Mouse (Mus musculus): ENCODE measurements around the gene Matk.
A peak's percentile ranks its signal among the peaks of the same experiment; 100 is the strongest.

Gene Matk

GRCm38 (mm10) chr10:81304597-81305238 lies 52.0 kb downstream of the Matk start:
- DNase-seq, result peak; percentile 75

DNA sequence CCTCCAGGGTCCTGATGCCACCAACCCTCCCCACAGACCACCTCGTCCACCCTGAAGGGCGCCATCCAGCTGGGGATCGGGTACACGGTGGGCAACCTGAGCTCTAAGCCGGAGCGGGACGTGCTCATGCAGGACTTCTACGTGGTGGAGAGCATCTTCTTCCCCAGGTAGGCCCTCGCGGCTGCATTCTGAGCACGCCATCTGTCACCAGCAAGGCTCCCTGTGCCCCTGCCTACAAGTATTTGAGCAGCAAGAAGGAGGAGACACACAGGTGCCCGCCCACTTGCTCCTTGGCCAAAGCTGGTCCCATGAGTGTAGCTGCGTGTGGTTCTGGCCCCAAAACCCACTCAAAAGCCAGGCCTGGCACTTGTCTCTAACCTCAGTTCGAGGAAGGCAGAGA lies 52.9 kb downstream of the Matk start:
- no peak for DNase-seq

DNA sequence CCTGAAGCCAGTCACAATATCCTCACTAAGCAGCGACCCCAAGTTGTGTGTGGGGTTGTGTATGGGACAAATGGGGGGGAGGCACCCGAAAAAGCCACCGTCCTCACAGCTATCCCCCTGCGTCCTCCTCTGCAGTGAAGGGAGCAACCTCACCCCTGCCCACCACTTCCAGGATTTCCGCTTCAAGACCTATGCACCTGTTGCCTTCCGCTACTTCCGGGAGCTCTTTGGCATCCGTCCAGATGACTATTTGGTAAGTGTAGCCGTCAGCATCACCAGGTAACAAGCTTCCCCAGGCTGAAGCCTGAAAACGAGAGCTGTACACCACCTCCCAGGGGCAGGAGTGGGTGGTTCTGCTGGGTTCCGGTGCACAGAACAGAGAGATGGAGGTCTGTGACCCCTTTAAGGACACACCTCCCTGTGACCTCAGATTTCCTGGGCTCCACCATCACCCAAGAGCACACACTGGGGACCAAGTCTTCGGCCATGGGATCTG lies 53.5 kb downstream of the Matk start:
- DNase-seq, result no peak

GRCm38 (mm10) chr10:81306837-81307682 lies 54.3 kb downstream of the Matk start:
- no peak for DNase-seq

- no peak for DNase-seq
Measured at GRCm38 (mm10) chr10:81309571-81309970, 56.8 kb downstream of the Matk start.
